Mouse (Mus musculus) B cell, adult 62 days (primary cell): ENCODE measurements around the gene Vmn1r219. TPM values are rescaled to one million over a fixed set of nuclear protein-coding genes. Genes with fewer than 3 reads are reported as not detected.

Source experiments
- total RNA-seq: library from RNA; stranded (reverse); gene quantifications from 4 replicates; pipeline ENCODE4 v1.2.4, GENCODE M21; 2023

Gene Vmn1r219
- total RNA-seq: not detected in 4 replicates

GRCm38 (mm10) chr13:23159012-23159411 is at the start of gene Vmn1r219:
Vmn1r219 (plus strand) TSS chr13:23159312.

GRCm38 (mm10) chr13:23118126-23118525 is 41.0 kb upstream of the Vmn1r219 start, which contains the start of gene Vmn1r217:
Vmn1r217 (minus strand) TSS chr13:23118226.

GRCm38 (mm10) chr13:23133099-23133498 is 26.0 kb upstream of the Vmn1r219 start, which contains the start of gene Vmn1r218:
Vmn1r218 (plus strand) TSS chr13:23133155.

DNA sequence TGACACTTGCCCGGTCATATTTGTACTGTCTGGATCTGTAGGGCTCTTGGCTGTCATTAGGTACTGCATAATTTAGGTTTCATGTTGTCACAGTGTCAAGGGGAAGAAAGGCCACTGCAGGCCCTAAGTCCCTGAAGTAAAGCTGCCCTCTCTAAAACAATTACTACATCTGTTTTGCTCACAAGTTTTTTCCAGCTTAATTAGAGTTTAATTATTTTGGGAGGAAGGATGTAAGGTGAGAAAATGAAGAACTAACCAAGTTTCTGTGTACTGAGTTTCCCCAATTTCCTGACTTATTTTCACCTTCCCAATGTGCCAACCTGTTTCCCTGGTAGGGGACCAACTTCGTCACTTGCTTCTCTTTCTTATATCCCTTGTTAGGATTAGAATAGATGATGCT is 28.8 kb downstream of the Vmn1r219 start, which contains the start of gene Vmn1r220:
Gene Vmn1r220 (minus strand): TSS at position 101 of the 400 bp plus-strand sequence.

GRCm38 (mm10) chr13:23213827-23214226 is 54.7 kb downstream of the Vmn1r219 start, which contains the start of gene Vmn1r221:
Vmn1r221 (plus strand) TSS chr13:23214127.

Other genes starting within 250 kb of the Vmn1r219 start
- not detected in 4 replicates for gene Vmn1r213, start 151.7 kb upstream of the Vmn1r219 start, total RNA-seq
- gene Vmn1r214, start 128.9 kb upstream of the Vmn1r219 start, total RNA-seq: not detected in 4 replicates
- not detected in 4 replicates for gene Vmn1r215, start 91.3 kb upstream of the Vmn1r219 start, total RNA-seq
- gene Vmn1r217, start 41.1 kb upstream of the Vmn1r219 start, total RNA-seq: not detected in 4 replicates
- gene Vmn1r218, start 26.2 kb upstream of the Vmn1r219 start, total RNA-seq: 0.06 TPM in 1 of 4 replicates, not detected in the others
- gene Vmn1r220, start 28.7 kb downstream of the Vmn1r219 start, total RNA-seq: not detected in 4 replicates
- gene Vmn1r221, start 54.8 kb downstream of the Vmn1r219 start, total RNA-seq: not detected in 4 replicates
- not detected in 4 replicates for gene Vmn1r222, start 76.6 kb downstream of the Vmn1r219 start, total RNA-seq
- not detected in 4 replicates for gene Vmn1r223, start 87.8 kb downstream of the Vmn1r219 start, total RNA-seq
- 15.1 to 19.7 TPM (median 15.9 TPM) in 4 replicates for gene Zfp322a, start 209.9 kb downstream of the Vmn1r219 start, total RNA-seq